Mouse (Mus musculus) midbrain, postnatal 0 days (tissue): ENCODE measurements around the gene Dhx30. TPM values are rescaled to one million over a fixed set of nuclear protein-coding genes. Genes with fewer than 3 reads are reported as not detected.
"Not testable (repeated sequence)": the region's sequence is repeated elsewhere in the genome, so short reads cannot be mapped to it uniquely, and the experiment has no call there.

Experiments
- ATAC-seq: fragments of 200-750 bp; cut with Nextera tagmentation; 2 replicates; pipeline ENCODE4 v1.8.0; 2017; ENCODE audit warnings: moderate number of reproducible peaks, mild to moderate bottlenecking, moderate TSS enrichment, moderate library complexity; ENCODE audit not compliant: low FRiP score
- DNase-seq: peaks from one replicate; pipeline ENCODE4 v3.0.0-alpha.2; 2015; ENCODE audit warnings: low spot score
- H3K27ac ChIP-seq: fragments of 300-500 bp; sonication (generic); 2 replicates; pipeline ENCODE4 v1.5.1; 2014; ENCODE audit warnings: low read depth, mild to moderate bottlenecking, low read length, mixed read lengths
- H3K27me3 ChIP-seq: fragments of 300-500 bp; sonication (generic); 2 replicates; pipeline ENCODE4 v1.6.1; 2014; ENCODE audit warnings: low read length, control low read depth, mixed read lengths; ENCODE audit not compliant: insufficient read depth
- H3K36me3 ChIP-seq: fragments of 300-500 bp; sonication (generic); 2 replicates; pipeline ENCODE4 v1.6.1; 2014; ENCODE audit warnings: low read length, control low read depth, mixed read lengths; ENCODE audit not compliant: insufficient read depth
- H3K4me1 ChIP-seq: fragments of 300-500 bp; sonication (generic); 2 replicates; pipeline ENCODE4 v1.6.1; 2014; ENCODE audit warnings: mild to moderate bottlenecking, control low read depth, antibody characterized with exemption, low read length, mixed read lengths; ENCODE audit not compliant: insufficient read depth
- H3K4me2 ChIP-seq: fragments of 300-500 bp; sonication (generic); 2 replicates; pipeline ENCODE4 v1.6.1; 2014; ENCODE audit warnings: low read depth, mild to moderate bottlenecking, low read length, mixed read lengths; ENCODE audit not compliant: poor library complexity, severe bottlenecking
- H3K4me3 ChIP-seq: fragments of 300-500 bp; sonication (generic); 2 replicates; pipeline ENCODE4 v1.5.1; 2014; ENCODE audit warnings: low read depth, mild to moderate bottlenecking, low read length, moderate library complexity
- H3K9ac ChIP-seq: fragments of 300-500 bp; sonication (generic); replicated peaks from 2 replicates; pipeline ENCODE4 v1.6.1; 2014; ENCODE audit warnings: mild to moderate bottlenecking, low read length, moderate library complexity, mixed read lengths; ENCODE audit not compliant: poor library complexity, severe bottlenecking
- H3K9me3 ChIP-seq: fragments of 300-500 bp; sonication (generic); 2 replicates; pipeline ENCODE4 v1.6.1; 2016; ENCODE audit warnings: low read length, control low read depth
- CTCF ChIP-seq: IDR thresholded peaks from 2 replicates; pipeline ENCODE4 v1.5.1; 2016; ENCODE audit warnings: antibody characterized with exemption, mild to moderate bottlenecking
- WGBS: fragments of 180-500 bp; shearing (Covaris S2); extraction: QIAGEN DNeasy Blood & Tissue Kit; methylation state at CpG from one replicate; pipeline ENCODE4 v1.1.7; 2014; 5-methylcytosine and 5-hydroxymethylcytosine counted together
- polyA plus RNA-seq: library from polyadenylated mRNA; unstranded; fragments of >200 nt; fragmentation: Nextera tagmentation; extraction: Ambion mirVana; gene quantifications from 2 replicates; pipeline ENCODE4 v1.2.1, GENCODE M21; 2015
- total RNA-seq: library from RNA; depleted of rRNA; stranded (reverse); fragments of >200 nt; gene quantifications from 2 replicates; pipeline ENCODE4 v1.2.3, GENCODE M21; 2014

Gene Dhx30
- total and polyA plus RNA-seq, 2 experiments from 2014 or later, result 129 to 145 TPM

DNA sequence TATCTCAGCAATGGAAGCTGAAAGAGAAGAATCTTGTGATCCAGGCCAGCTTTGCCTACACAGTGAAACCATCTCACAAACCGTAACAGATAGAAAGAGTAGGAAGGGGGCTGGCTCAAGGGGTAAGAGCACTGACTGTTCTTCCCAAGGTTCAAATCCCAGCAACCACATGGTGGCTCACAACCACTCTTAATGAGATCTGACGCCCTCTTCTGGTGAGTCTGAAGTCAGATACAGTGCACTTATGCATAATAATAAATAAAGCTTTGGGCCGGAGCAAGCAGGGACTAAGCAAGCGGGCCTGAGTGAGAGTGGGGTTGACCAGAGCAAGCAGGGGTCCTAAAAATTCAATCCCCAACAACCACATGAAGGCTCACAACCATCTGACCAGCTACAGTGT lies 24.3 kb downstream of the Dhx30 start:
- Histone ChIP-seq H3K27me3 (no peaks in the 10 kb centered on the region), H3K9me3 (no peaks in the 10 kb centered on the region), H3K4me1 (no peaks in the 10 kb centered on the region), H3K27ac (no peak overlapping the region), H3K36me3 (peaks cover 69% of the 10 kb centered on the region), H3K4me3 (no peak overlapping the region), H3K4me2 (no peak overlapping the region), H3K9ac (no peak overlapping the region)
- 89% methylated on average over 4 of the region's 4 CpGs for WGBS
- ATAC-seq (no peak), DNase-seq (no peak)
- TF ChIP-seq CTCF, result no peak; the same call in 1 of the 2 replicates

GRCm38 (mm10) chr9:110085693-110086092 lies 31.9 kb downstream of the Dhx30 start:
- no peak for TF ChIP-seq CTCF
- H3K9ac ChIP-seq, result no peak overlapping the region
- H3K9me3 ChIP-seq, result no peaks in the 10 kb centered on the region
- no peak for DNase-seq
- H3K36me3 ChIP-seq, result peaks cover 84% of the 10 kb centered on the region
- no peak overlapping the region for H3K4me3 ChIP-seq
- no peaks in the 10 kb centered on the region for H3K27me3 ChIP-seq
- no peak overlapping the region for H3K27ac ChIP-seq
- H3K4me1 ChIP-seq, result no peaks in the 10 kb centered on the region
- WGBS, result 95% methylated on average over 8 of the region's 8 CpGs
- no peak for ATAC-seq
- H3K4me2 ChIP-seq, result no peak overlapping the region

- ATAC-seq, result no peak
- H3K9me3 ChIP-seq, result no peaks in the 10 kb centered on the region
- no peak overlapping the region for H3K4me2 ChIP-seq
- no peaks in the 10 kb centered on the region for H3K4me1 ChIP-seq
- H3K4me3 ChIP-seq, result no peak overlapping the region
- H3K36me3 ChIP-seq, result peaks cover 83% of the 10 kb centered on the region
- 82% methylated on average over 25 of the region's 25 CpGs for WGBS
- no peak overlapping the region for H3K27ac ChIP-seq
- no peak for DNase-seq
- no peak for TF ChIP-seq CTCF
- no peaks in the 10 kb centered on the region for H3K27me3 ChIP-seq
- H3K9ac ChIP-seq, result no peak overlapping the region
Measured at GRCm38 (mm10) chr9:110084201-110084964, 33.2 kb downstream of the Dhx30 start.

DNA sequence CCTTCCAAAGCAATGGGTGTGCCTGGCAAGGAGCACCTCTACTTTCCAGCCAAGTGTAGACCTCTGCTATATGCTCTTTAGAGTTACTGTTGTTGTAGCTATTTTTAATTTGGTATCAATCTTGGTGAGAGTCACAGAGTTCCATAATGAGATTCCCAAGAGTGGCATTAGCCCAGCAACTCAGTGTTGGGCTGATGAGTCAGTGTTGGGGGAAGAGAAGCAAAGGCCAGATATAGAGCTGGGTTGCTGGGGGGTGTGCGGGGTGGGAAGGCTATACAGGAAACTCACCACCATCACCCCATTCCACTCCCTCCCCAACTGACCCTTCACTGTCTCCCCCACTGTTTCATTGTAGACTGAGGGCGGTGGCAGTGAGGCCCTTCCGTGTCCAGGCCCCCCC lies 36.6 kb downstream of the Dhx30 start:
- H3K4me1 ChIP-seq, result no peaks in the 10 kb centered on the region
- 72% methylated on average over 3 of the region's 3 CpGs for whole genome bisulfite sequencing
- no peak for ATAC-seq
- no peak overlapping the region for H3K4me3 ChIP-seq
- no peak overlapping the region for H3K9ac ChIP-seq
- H3K27ac ChIP-seq, result no peak overlapping the region
- no peak overlapping the region for H3K4me2 ChIP-seq
- no peaks in the 10 kb centered on the region for H3K27me3 ChIP-seq
- H3K9me3 ChIP-seq, result no peaks in the 10 kb centered on the region
- no peak for DNase-seq
- no peak for TF ChIP-seq CTCF
- peaks cover 68% of the 10 kb centered on the region for H3K36me3 ChIP-seq

- not testable (repeated sequence) for H3K27me3 ChIP-seq, ATAC-seq, DNase-seq, H3K9ac ChIP-seq, H3K4me1 ChIP-seq, H3K9me3 ChIP-seq, H3K4me2 ChIP-seq, H3K27ac ChIP-seq, H3K4me3 ChIP-seq
- WGBS, result 76% methylated on average over 4 of the region's 7 CpGs
- peaks cover 57% of the 10 kb centered on the region for H3K36me3 ChIP-seq
Measured at GRCm38 (mm10) chr9:110076468-110076867, 41.2 kb downstream of the Dhx30 start.

GRCm38 (mm10) chr9:110071843-110072242 lies 45.8 kb downstream of the Dhx30 start:
- Histone ChIP-seq H3K4me2 (no peak overlapping the region), H3K27ac (no peak overlapping the region), H3K4me3 (no peak overlapping the region), H3K9me3 (no peaks in the 10 kb centered on the region), H3K27me3 (no peaks in the 10 kb centered on the region), H3K9ac (no peak overlapping the region), H3K4me1 (no peaks in the 10 kb centered on the region), H3K36me3 (peaks cover 70% of the 10 kb centered on the region)
- 0% methylated on average over 1 of the region's 1 CpGs for WGBS
- ATAC-seq (no peak), DNase-seq (peak; percentile 85)
- peak; percentile 95 for TF ChIP-seq CTCF
